Mouse (Mus musculus) layer of hippocampus, postnatal 25 days (tissue): Measurements from ENCODE around the gene Specc1. TPM values are rescaled to one million over a fixed set of nuclear protein-coding genes. Genes with fewer than 3 reads are reported as not detected.
"Not testable (repeated sequence)": the region's sequence is repeated elsewhere in the genome, so short reads cannot be mapped to it uniquely, and the experiment has no call there.

Experiments
- DNase-seq, 2 experiments: peaks; one replicate each; pipeline ENCODE4 v3.0.0; 2022; ENCODE audit warnings: mixed read lengths in 2 of 2, low spot score in 1 of 2; ENCODE audit errors: extremely low spot score in 1 of 2
- total RNA-seq, 2 experiments: library from RNA; stranded (reverse); gene quantifications; 2 replicates each; pipeline ENCODE4 v1.2.3; 2021

The Specc1 gene
- 10 to 100 TPM; 83.0 to 89.6 TPM for total RNA-seq

DNA sequence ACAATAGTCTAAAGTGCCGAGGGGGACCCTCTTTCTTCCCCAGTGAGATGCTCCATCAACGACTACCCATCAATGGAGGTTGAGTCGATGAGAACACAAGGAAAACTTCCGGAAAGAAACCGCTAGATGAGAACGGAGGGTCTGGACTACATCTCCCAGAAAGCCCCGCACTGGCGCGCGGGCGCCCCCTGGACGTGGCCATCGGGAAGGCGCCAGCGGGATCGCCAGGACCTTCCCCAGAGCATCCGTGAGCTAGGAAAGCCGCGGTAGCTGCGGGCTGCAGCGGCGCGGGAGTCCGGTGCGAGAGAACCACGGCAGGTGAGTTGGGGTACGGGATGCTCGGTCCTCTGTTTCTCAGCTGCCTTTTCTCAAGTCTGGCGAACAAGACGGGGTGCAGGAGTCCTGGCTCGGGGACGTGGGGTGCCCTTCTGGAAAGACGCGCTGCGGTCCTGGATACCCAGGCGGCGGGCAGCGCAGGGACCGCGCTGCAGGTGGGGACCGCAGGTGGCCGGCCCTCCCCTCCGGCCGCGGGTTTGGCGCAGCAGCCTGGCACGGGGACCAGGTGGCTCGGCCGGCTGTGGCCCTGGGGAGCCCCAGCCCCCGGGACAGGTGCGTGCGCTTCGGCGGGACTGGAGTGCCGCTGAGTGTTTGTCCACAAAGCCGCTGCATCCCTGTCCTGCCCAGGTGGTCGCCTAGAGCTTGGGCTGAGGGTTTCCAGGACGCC, at the start of gene Specc1:
Specc1 (plus strand) TSS at position 192 of the 724 bp plus-strand sequence.
- peak; percentile 96 to 97 for DNase-seq

DNA sequence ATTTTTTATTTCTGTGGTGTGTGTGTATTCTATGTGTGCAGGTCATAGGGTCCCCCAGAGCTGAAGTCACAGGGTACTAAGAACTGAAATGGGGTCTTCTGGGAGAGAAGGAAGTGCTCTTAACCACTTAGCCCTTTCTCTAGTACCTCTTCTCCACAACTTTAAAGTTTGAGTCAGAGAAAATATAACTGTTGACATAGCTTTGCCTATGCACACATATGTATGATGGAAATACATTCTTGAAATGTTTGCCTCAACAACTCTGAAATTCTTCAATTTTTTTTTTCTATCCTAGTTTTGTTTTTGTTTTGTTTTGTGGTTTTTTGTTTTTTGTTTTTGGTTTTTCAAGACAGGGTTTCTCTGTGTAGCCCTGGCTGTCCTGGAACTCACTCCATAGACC, 48.2 kb upstream of the Specc1 start:
- DNase-seq = no peak

DNA sequence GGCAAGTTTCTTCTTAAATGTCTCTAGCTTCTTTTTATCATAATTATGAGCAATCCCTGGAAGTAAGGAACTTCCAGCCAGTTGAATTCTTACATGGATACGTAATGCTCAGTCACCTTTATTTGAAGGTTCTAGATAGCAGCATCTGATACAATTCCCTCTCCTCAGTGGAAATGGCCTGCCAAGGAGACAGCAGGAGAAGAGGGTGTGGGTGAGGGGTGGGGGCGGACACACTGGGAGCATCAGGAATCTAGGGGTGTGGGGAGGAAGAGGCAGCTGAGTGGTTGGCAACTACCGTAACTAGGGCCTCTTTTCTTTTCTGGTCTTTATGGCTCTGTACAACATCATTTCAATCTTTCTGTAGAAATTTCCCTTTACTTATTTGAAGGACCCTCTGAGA, 36.9 kb upstream of the Specc1 start:
- no peak for DNase-seq

DNA sequence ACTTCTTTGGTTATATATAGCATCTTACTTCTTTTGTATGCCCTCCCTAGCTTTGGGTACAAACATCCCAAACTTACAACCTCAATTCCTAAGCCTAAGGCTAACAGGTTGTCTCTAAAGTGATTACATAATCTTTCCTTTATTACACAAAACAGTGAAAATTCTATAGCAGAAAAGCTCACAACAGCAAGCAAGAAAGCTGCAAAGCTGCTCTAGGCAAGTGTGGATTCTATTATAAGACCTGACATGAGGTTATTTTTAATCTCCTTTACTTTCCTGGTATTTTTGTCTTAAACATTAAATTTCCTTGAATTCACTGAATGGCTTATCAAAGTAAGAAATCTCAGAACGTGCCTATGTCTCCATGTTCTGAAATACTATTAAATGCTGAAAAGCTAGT, 33.3 kb upstream of the Specc1 start:
- DNase-seq = no peak

DNA sequence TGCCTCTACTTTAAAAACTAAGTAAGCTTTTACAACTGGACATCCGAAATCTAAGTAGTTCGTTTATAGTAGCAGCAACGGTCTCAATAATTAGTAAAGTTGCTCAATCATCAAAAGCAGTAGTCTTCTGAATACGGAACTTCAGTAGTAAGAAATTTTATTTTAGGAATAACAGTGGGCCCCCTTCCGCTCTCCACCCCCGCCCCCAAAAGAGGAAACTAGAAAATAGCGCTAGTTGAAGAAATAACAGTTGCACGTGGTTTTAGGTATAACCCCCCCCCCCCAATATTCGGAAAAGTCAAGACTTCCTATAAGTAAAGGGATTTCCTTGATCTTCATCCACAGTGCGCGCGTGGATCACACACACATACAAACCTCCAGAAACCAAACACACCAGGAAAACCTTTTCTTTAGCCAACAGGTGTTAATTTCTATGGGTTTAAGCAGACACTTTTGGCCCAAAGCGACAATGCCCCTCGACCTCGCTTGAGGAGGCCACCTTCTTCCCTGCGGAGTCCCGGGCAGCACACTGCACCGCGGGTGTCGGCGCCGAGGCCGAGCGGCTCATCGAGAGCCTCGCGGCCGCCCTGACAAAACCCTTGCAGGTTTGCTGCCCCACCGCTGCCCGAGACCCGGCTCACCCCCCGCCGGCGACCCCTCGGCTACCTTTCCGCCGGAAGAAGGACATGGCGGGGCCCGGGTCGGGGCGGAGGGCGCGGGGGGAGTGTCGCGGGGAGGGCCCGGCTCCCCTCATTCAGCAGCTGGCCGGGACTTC, 27.1 kb upstream of the Specc1 start:
- DNase-seq = no peak

DNA sequence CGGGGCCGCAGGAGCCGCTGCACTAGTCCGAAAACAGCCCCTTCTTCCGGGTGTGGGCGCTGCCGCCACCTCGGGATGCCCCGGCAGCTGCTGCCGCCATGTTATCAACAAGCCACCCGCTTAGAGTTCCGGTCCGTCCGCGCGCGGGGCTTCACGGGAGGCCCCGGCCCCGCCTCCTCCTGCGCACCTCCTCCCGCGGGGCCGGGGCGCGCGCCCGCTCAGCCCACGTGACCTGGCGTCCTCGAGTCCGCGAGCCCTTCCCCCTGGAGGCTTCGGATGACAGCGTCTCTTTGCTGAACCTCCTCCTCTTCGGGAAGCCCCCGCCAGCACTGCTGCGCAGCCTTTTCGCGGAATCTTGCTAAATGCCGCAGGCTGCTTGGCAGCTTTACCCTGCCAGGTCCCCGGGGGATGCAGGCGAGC, 26.5 kb upstream of the Specc1 start, which contains the start of gene Akap10:
Akap10 (minus strand) TSS at position 155 of the 420 bp plus-strand sequence.
- DNase-seq = peak; percentile 87 to 89

DNA sequence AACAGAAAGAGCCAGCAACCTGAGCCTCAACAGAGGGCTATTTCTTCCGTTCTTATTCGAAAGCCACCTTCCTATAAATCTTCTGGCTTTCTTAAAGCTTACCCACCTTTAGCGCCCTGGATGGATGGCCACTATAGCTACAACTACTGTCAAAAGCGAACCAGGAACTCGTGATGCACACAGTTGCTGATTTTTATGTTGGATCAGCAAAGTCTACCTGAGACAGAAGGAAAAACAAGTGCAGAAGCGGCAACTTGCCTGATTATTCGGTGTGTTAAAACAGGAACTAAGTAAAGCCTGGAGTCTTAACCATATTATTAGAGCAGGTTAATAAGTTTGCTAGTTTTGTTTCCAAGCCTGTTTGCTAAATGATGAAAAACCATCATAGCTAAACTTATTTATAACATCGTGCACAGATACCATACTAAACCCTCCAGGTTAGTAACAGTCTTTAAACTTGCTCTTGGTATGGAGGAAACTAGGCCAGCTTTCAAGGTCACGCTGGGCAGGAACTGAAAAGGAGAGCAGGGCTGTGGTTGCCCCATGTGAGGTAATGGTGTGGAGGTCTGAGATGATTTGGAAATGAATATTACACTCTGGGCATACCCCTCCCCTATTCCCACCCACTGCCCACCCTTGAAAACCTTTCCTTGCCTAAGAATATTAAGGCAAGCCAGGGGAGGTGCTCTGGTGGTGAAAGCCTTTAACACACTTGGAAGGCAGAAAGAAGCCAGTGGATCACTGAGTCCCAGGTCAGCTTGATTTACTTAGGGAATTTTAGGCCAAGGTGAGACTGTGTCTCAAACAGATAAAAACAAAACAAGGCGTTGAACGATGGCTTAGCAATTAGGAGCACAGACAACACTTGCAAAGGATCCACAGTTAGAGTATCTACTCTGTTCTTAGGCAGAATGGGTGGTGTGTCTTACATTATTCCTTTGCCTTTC, 25.6 kb upstream of the Specc1 start:
- no peak for DNase-seq

DNA sequence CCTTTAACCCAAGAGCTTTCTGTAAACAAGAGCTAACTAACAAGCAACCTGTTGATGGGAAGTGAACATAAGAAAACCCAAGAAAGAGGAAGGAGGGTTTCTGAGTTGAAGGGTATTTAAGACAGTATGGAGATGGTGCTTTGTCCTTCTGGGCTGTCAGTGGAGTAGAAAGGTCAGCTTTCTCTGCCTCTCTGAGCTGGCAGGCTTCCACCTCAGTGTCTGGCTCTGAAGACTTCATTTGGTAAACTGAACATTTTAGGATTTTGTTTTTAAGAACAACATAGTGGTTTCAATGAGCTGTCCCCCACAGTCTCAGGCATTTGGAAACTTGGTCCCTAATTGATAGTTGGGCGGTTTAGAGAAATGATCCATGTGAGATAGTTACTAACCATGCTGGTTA, 18.8 kb upstream of the Specc1 start:
- no peak for DNase-seq

DNA sequence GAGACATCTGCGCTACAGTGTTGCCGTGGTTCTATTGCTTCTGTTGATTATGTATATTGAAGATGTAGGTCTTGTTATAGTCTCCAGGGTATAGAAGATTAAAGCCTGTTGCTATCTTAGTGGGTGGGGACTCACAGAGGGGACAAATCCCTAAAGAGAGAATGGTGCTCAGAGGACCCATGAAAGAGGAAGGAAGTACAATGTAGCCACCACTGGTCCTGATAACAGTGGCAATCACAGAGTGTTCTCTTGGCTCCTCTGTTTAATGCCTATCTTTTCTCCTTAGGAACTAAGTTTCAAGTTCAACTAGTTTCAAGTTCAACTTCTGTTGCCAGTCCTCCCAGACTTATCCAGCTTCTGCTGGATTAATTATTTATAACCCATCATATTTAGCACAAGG, 13.7 kb upstream of the Specc1 start:
- no peak for DNase-seq

DNA sequence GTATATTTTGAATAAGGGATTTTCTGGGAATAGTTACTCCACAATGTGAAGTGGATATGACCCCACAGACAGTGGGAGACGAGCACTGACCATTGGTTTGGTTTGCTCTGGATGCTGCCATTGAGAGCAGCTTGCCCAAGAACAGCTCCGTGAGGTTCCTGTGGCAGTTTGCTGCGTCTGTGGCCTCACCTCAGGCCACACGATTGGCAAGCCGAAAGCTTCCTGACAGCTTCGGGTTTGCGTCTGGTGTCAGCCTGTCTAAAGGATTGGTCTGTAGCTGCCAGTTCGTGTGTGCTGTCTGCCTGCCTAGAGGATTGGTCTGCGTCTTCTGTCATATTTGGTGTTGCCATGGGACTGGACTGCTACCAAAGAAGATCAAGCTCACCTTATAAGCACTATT, 12.1 kb upstream of the Specc1 start:
- DNase-seq = no peak

DNA sequence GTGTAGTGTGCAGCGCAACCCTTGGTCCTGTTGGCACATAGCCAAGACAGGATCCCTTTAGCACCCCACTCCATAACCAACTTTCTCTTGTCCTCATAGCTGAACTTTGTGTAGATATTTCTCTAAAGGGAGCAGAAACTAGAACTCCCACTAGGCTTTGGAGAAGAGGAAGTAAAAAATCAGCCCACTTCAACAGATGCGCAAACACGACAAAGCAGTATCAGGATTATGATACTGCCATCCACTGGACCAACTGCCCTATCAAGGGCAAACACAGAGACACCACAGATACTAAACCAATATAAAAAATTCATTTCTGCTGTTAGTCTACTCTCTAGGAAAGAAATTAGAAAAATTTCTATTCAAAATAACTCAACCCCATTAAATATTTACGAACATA, 10.0 kb upstream of the Specc1 start:
- no peak for DNase-seq

DNA sequence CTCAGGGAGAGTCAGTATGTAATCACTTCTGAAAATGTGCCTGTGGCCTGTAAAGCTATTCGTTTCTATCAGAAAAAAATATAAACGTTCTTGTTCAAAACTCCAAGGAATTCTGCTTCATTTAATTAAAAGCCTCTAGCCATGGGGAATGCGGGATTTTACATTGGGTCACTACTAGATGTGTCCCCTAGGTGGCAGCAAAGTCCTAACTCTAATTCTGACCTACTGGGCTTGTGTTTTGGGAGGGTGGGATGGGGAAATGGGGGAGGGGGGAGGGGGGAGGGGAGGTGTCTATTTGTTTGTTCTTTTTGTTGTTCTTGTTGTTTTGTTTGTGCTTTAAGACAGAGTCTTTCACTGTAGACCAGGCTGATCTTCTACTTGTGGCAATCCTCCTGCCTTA, 7.2 kb upstream of the Specc1 start:
- DNase-seq = peak; percentile 49 to 73

DNA sequence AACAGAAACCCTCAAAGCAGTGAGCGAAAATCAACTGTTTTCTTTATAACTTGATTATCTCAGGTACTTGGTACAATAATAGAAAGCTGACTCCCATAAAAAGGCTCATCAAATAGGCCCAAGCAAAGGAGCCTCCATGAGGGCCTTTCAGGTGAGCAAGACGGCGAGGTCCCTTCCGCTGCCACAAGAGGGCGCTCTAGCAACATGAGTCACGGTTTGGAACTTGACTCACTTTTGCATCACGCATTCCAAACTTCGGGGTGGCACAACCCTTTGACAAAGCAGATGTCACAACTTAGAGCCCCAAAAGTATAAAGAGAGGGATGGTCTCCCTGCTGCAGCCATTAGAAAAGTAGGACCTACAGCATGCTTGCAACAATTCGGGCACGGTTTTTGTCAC, 5.9 kb upstream of the Specc1 start:
- DNase-seq = peak; percentile 84 to 99

DNA sequence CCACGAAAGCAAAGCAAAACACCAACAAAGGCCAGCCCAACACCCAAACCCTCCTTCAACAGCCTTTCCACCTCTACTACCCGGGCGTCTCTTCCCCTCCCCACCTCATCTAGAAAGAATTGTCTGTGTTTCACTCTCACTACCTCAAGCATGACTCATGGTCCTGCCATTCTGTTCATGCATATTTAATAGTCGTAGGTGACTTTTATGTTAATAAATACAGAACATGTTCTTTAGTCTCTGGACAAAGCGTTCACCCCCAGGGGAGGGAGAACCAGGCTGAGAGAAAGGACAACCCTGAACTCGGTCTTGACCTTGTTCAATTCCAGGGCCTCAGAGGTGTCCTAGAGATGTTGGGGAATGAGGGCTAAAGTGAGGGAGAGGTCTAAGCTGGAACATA, 1.4 kb upstream of the Specc1 start:
- no peak for DNase-seq

DNA sequence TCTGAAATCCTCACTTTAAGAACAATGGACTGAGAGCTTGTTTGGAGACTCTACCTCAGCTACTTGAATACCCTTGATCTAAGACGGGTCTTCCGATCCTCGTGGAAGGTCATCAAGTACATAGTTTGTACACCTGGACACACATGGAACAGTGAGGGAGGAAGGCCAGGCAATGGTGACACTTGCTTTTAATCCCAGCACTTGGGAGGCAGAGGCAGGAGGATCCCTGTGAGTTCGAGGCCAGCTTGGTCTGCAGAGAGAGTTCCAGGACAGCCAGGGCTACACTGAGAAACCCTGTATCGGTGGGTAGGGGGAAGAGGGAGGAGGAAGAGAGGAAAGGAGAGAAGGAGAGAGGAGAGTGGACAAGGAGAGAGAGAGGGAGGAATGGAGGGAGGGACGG, 612 bp upstream of the Specc1 start:
- no peak for DNase-seq

DNA sequence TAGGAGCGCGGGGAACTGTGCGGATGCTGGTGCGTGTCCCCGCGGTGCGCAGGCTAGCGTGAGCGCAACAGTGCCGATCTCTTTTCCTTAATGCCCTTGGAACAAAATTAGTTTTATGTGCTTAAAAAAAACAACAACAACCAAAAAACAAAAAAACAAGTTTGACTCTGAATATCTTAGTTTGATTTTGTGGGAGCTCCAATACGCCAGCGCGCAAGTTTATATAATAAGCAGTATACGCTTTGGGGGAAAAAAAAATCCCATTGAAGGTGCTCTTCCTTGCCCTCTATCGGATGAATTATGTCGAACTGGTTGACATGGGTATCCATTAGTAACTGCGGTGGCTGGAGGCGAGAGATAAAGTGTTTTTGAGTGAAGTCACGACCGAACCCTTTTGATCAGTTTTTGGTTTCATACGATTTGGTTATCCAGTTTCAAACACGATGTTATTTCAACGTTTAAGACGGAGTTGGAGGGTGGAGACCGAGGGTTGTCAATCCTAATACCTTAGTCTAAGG, 792 bp downstream of the Specc1 start:
- DNase-seq = no peak

DNA sequence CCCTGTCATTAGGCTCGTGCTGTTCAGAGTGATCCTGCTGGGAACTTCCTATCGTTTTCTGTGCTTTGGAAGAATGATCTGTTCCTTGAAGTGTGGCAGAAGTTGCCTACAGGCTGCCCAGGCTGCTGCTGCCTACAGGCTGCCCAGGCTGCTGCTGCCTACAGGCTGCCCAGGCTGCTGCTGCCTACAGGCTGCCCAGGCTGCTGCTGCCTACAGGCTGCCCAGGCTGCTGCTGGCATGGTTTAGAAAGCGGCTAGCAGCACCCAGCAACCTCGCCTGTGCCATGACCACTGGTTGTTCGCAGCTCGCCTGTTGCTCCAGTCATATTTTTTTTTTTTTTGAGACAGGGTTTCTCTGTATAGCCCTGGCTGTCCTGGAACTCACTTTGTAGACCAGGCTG, 2.1 kb downstream of the Specc1 start:
- DNase-seq = not testable (repeated sequence)

DNA sequence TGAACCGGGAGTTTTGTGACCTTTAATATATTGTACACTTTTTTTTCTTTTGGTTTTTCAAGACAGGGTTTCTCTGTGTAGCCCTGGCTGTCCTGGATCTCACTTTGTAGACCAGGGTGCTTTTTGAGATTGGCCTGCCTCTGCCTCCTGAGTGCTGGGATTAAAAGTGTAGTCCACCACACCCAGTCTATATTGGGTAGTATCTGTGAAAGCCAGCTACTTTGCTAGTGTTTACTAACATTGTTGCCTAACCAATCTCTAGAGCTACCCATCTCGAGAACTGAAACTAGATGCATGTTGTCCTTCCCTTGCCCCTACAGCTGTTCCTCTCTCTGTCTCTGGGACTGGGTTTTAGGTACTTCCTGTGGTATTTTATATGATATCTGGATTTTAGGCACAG, 3.5 kb downstream of the Specc1 start:
- DNase-seq = no peak

DNA sequence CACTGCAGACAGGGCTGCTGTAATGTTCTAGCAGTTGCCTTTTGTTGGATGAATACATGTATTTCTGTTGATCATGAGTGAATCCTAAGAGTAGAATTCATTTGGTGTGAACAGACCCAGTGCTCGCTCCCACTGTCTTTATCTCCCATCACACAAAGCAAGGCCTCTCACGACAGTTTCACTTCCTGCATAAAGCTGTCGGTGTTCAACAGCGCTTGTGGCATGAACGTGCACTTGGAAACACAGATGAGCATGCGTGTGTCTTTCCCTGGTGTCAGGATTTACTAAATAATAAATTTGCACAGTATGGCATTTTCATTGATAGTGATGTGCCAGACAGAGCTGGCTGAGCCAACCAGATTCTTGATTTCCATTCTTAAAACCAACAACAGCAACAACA, 6.1 kb downstream of the Specc1 start:
- no peak for DNase-seq

DNA sequence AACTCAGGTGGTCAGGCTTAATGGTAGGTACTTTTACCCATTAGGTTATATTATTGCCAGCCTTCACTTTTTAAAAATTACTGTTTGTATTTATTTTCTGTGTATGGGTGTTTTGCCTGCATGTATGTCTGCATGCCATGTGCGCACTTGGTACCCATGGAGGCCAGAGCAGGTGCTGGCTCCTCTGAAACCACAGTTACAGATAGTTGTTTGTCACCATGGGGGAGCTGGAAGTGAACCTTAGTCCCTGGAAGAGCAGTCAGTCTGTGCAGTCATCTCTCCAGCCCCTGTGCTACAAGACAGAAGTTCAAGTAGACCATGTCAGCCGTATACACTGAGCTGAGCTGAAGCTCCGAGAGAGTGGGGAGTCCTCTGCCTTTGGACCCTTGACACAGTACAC, 6.6 kb downstream of the Specc1 start:
- no peak for DNase-seq

DNA sequence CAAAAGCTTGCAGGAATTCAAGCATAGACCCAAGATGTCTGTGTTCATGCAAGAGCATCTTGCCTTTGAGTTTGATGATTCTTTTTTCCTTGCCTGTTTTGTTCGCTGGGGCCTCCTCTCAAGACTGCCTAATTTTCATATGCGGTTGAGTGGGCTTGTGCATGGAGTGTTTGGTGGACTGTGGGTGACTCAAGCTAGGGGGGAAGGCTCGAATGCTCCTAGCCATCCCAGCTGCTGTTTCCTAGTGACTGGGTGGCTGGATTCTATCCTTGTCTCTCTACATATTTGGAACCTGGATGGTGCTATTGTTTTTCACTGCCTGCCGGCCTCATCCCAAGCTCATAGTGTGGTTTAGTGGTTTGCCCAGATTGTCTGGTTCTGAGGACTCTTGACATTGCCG, 8.0 kb downstream of the Specc1 start:
- no peak for DNase-seq
